Mouse (Mus musculus) ES-Bruce4 (cell line): Measurements from ENCODE around the gene Gm11168.
"Not testable (repeated sequence)": the region's sequence is repeated elsewhere in the genome, so short reads cannot be mapped to it uniquely, and the experiment has no call there.

Experiments used
- CTCF ChIP-seq: IDR thresholded peaks from one replicate; pipeline ENCODE4 v1.8.1; 2011; ENCODE audit warnings: low read depth, low read length
- EP300 ChIP-seq: IDR thresholded peaks from 2 replicates; pipeline ENCODE4 v1.6.1; 2011; ENCODE audit warnings: low read depth, low read length; ENCODE audit not compliant: insufficient read depth
- POLR2A ChIP-seq: IDR thresholded peaks from one replicate; pipeline ENCODE4 v1.8.1; 2011; ENCODE audit warnings: low read length; ENCODE audit not compliant: insufficient read depth

DNA sequence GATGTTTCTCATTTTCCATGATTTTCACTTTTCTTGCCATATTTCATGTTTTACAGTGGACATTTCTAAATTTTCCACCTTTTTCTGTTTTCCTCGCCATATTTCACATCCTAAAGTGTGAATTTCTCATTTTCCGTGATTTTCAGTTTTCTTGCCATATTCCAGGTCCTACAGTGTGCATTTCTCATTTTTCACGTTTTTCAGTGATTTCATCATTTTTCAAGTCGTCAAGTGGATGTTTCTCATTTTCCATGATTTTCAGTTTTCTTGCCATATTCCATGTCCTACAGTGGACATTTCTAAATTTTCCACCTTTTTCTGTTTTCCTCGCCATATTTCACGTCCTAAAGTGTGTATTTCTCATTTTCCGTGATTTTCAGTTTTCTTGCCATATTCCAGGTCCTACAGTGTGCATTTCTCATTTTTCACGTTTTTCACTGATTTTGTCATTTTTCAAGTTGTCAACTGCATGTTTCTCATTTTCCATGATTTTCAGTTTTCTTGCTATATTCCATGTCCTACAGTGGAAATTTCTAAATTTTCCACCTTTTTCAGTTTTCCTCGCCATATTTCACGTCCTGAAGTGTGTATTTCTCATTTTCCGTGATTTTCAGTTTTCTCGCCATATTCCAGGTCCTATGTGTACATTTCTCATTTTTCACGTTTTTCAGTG lies 20.3 kb downstream of the Gm11168 start, which contains the start of gene Gm10718:
- TF ChIP-seq CTCF, EP300, POLR2A: not testable (repeated sequence)
